Mouse (Mus musculus): ENCODE results near the gene Snd1. TPM values are rescaled to one million over a fixed set of nuclear protein-coding genes. Genes with fewer than 3 reads are reported as not detected.
"Not testable (repeated sequence)": the region's sequence is repeated elsewhere in the genome, so short reads cannot be mapped to it uniquely, and the experiment has no call there.

Gene Snd1
- polyA plus RNA-seq, 1 experiment from 2014 or later, result 113 TPM

DNA sequence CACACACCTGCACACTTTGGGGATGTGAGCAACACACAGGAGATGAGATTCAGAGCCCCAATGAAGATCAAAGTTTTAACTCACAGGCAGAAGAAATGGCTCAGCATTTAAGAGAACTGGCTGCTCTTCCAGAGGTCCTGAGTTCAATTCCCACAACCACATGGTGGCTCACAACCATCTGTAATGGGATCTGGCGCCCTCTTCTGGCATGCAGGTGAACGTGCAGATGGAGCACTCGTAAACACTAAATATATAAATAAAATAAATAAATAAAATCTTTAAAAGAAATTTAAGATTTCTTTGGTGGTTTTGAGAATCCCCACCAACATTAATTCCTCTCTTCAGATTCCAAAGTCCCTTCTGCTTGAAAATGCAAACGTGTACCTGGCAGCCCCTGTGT is 429.5 kb downstream of the Snd1 start:
- H3K4me1 ChIP-seq, result 0 out of 2 replicates have a peak, but pooled peaks cover 8% of the 10 kb centered on the region
- 0 out of 2 replicates have a peak, but pooled peaks cover 2% of the 10 kb centered on the region for H3K27me3 ChIP-seq
- ATAC-seq (ENCODE audit: low FRiP score), result no peak
- H3K9me3 ChIP-seq (replicated peaks), result no peaks in the 10 kb centered on the region
- H3K36me3 ChIP-seq, result no peaks in the 10 kb centered on the region
- 66% methylated on average over 4 of the region's 4 CpGs for WGBS
- no peak overlapping the region for H3K9ac ChIP-seq
- no peak overlapping the region for H3K4me3 ChIP-seq
- no peak overlapping the region for H3K4me2 ChIP-seq (replicated peaks)
- H3K27ac ChIP-seq, result no peak overlapping the region

DNA sequence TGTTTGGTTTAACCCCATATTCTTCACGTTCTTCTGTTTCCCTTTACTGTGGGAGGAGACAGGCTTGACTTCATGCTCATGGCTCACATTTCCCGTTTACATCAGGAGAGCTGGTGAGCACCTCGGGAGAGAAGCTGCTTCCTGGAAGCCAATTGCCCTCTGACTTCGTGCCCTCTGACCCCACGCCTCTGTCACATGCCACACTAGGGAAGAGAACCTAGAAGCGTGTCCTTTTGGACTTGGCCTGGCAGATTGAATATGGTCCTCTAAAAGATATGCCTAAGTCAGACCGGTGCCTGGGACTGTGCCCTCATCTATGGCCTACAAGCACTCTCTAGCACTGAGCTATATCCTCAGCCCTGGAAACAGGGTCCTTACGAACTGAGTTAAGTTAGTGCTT is 430.4 kb downstream of the Snd1 start:
- no peak for ATAC-seq (ENCODE audit: low FRiP score)
- Histone ChIP-seq H3K9me3 (replicated peaks) (no peaks in the 10 kb centered on the region), H3K36me3 (no peaks in the 10 kb centered on the region), H3K4me2 (replicated peaks) (no peak overlapping the region), H3K4me1 (0 out of 2 replicates have a peak, but pooled peaks cover 8% of the 10 kb centered on the region), H3K27me3 (0 out of 2 replicates have a peak, but pooled peaks cover 2% of the 10 kb centered on the region), H3K27ac (no peak overlapping the region), H3K4me3 (no peak overlapping the region), H3K9ac (no peak overlapping the region)
- 66% methylated on average over 8 of the region's 8 CpGs for WGBS

DNA sequence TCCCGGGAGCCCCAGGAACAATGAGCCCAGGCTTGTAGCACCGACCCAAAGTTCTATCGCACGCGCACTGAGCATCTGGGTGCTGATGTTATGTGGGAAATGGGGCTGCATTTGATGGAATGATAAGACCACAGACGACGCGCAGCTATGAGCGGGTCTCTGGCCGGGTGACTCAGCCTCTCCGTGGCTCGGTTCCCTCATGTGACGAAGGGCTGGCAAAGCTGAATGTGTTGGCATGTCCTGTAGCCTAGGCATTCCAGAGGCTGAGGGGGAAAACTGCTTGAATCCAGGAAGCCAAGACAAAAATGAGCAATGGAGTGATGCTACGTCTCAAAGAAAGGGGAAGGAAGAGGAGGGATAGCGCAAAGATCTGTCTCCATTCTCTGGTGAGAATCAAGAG is 434.9 kb downstream of the Snd1 start:
- H3K4me2 ChIP-seq (replicated peaks), result no peak overlapping the region
- WGBS, result 80% methylated on average over 15 of the region's 15 CpGs
- no peak for ATAC-seq (ENCODE audit: low FRiP score)

DNA sequence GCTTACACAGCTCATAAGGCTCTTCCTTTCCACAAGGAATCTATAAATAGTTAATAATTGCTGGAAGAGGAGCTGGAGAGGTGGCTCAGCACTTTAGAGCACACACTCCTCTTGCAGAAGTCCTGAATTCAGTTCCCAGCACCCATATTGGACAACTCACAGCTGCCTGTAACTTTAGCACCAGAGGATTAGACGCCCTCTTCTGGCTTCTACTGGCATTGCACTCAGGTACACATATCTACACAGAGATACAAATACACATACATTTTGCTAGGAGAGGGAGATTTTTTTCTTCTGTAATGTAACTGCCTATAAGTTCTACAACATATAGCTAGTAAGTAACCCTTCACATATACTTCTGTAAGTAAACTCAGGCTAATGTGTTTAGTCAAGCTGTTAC is 440.0 kb downstream of the Snd1 start:
- Histone ChIP-seq H3K9me3 (replicated peaks) (no peaks in the 10 kb centered on the region), H3K36me3 (no peaks in the 10 kb centered on the region), H3K4me3 (no peak overlapping the region), H3K4me1 (0 out of 2 replicates have a peak, but pooled peaks cover 6% of the 10 kb centered on the region), H3K9ac (no peak overlapping the region), H3K27ac (no peak overlapping the region), H3K27me3 (no peaks in the 10 kb centered on the region), H3K4me2 (replicated peaks) (no peak overlapping the region)
- 30% methylated on average over 1 of the region's 1 CpGs for WGBS
- ATAC-seq (ENCODE audit: low FRiP score), result no peak

More for the DNA sequence above, 434.9 kb downstream of the Snd1 start:
- H3K36me3 ChIP-seq, result no peaks in the 10 kb centered on the region
- H3K9ac ChIP-seq, result no peak overlapping the region
- H3K4me3 ChIP-seq, result no peak overlapping the region
- 0 out of 2 replicates have a peak, but pooled peaks cover 2% of the 10 kb centered on the region for H3K27me3 ChIP-seq
- H3K4me1 ChIP-seq, result 0 out of 2 replicates have a peak, but pooled peaks cover 8% of the 10 kb centered on the region
- no peaks in the 10 kb centered on the region for H3K9me3 ChIP-seq (replicated peaks)
- H3K27ac ChIP-seq, result no peak overlapping the region

DNA sequence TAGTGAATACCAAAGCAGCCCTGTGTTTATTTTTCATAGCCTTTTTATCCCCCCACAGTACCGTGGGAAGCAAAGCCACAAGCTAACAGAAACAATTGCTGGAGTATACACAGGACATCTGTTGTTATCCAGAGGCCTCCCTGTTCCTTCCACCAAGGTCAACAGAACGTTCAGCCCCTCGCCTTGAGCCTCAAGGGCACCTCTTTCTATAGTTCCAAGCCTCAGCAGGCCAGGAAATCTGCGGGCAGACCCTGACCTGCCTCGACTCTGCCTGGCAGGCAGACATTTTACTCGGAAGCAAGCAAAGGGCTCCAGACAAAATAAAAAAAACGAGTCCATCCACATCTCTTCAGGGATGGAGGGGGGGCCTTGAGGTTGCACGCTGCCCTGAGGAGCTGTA is 441.7 kb downstream of the Snd1 start:
- H3K27ac ChIP-seq, result no peak overlapping the region
- H3K4me2 ChIP-seq (replicated peaks), result no peak overlapping the region
- 0 out of 2 replicates have a peak, but pooled peaks cover 6% of the 10 kb centered on the region for H3K4me1 ChIP-seq
- H3K36me3 ChIP-seq, result no peaks in the 10 kb centered on the region
- no peak overlapping the region for H3K4me3 ChIP-seq
- no peaks in the 10 kb centered on the region; the same call in 1 of the 2 replicates for H3K9me3 ChIP-seq (replicated peaks)
- ATAC-seq (ENCODE audit: low FRiP score), result no peak
- H3K27me3 ChIP-seq, result no peaks in the 10 kb centered on the region
- WGBS, result 58% methylated on average over 8 of the region's 8 CpGs
- no peak overlapping the region for H3K9ac ChIP-seq

DNA sequence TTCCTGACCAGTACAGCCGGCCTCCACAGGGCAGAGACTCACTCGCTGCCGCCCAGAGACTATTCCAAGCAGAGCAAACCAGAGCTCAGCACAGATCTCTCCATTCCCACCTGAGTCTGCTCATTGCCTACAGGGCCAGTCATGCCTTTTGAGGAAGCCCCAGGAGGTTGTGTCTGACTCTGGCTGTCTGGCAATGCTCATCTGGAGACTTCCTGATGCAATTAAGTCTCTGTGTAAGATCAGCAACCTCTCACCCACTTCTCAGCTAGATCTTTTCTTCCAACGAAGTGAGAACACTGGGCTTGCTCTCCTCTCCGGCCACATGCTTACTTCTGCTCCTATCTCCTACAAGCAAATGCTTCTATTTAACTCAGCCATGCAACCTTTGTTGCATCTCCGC is 444.4 kb downstream of the Snd1 start:
- no peak overlapping the region for H3K27ac ChIP-seq
- no peak overlapping the region for H3K4me2 ChIP-seq (replicated peaks)
- no peak for ATAC-seq (ENCODE audit: low FRiP score)
- peaks cover 3% of the 10 kb centered on the region; the same call in 1 of the 2 replicates for H3K27me3 ChIP-seq
- H3K36me3 ChIP-seq, result no peaks in the 10 kb centered on the region
- no peaks in the 10 kb centered on the region; the same call in 1 of the 2 replicates for H3K9me3 ChIP-seq (replicated peaks)
- H3K4me1 ChIP-seq, result 0 out of 2 replicates have a peak, but pooled peaks cover 6% of the 10 kb centered on the region
- H3K9ac ChIP-seq, result peak overlapping the region; percentile 13; the same call in 1 of the 2 replicates
- H3K4me3 ChIP-seq, result no peak overlapping the region
- WGBS, result 69% methylated on average over 6 of the region's 6 CpGs

DNA sequence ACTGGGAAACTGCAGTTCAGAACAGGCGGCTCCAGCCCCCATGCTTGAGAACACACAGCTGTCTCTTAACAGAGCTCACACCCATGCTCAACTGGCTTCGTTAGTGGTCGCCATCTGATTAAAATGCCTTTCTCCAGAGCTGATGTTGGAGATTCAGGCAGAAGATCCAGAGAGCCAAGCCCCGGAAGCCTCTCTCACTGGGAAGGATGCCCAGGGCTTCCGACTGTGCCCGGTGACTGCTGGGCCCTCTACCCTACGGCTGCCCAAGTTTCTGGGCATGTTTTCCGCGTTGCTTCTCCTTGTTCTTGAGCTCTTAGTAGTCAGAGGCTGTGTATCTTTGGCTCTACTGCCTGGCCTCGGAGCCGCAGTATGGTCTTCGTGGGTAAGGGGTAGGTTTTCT is 447.4 kb downstream of the Snd1 start:
- H3K36me3 ChIP-seq, result no peaks in the 10 kb centered on the region
- no peak overlapping the region for H3K27ac ChIP-seq
- H3K9me3 ChIP-seq (replicated peaks), result no peaks in the 10 kb centered on the region; the same call in 1 of the 2 replicates
- peaks cover 3% of the 10 kb centered on the region; the same call in 1 of the 2 replicates for H3K27me3 ChIP-seq
- WGBS, result 92% methylated on average over 12 of the region's 12 CpGs
- H3K4me2 ChIP-seq (replicated peaks), result no peak overlapping the region
- no peak overlapping the region for H3K9ac ChIP-seq
- 0 out of 2 replicates have a peak, but pooled peaks cover 6% of the 10 kb centered on the region for H3K4me1 ChIP-seq
- ATAC-seq (ENCODE audit: low FRiP score), result no peak
- no peak overlapping the region for H3K4me3 ChIP-seq

DNA sequence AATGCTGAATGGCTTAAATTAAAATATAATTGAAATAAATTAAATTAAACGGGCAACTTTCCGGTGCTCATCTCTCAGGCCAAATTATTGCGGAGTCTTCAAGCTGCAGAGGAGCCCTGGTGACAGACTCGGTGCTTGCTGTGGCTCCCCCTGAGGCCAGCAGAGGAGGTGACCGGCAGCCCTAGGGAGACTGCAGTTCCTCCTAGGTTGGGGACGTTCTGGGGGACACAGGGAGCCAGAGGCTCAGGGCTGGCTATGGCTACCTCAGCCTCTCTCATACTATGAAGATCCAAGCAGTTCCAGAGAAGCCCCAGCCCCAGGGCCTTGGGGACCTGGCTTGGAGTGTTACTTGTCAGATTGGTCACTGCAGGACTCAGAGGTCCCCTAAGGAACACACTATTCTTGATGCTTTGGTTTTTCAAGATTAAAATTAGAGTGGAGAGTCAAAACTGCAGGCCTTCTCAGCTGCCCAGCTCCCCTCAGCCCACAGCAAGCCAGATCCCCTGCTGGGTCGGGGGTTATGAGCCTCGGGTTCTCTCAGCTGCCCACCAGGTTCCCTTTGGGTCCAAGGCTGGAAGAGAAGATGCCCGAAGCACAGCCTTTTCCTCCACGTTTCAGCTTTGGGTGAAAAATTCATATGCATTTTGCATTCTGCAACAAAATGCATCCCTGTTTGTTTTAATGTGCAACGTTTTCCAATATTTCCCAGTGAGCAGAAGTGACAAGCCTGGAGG is 448.3 kb downstream of the Snd1 start:
- 0 out of 2 replicates have a peak, but pooled peaks cover 6% of the 10 kb centered on the region for H3K4me1 ChIP-seq
- 75% methylated on average over 11 of the region's 11 CpGs for WGBS

DNA sequence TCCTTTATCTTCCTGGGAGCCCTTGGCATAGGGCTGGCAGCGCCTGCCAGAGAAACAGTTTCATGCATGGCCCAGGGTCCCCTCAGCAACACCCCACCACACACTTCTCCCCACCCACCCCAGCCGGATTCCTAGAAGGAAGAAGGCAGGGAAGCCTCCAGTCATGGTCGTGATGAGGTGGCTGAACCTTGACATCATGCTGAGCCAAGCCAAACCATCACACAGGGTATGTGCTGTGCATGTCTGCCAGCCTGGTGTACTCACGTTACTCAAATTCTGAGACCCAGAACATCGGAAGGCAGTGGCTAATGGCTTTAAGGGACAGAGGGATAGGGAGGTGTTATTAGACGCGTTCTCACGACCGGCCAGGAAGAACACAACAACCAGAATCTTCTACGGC is 448.9 kb downstream of the Snd1 start:
- no peak overlapping the region for H3K9ac ChIP-seq
- H3K4me1 ChIP-seq, result 0 out of 2 replicates have a peak, but pooled peaks cover 6% of the 10 kb centered on the region
- no peaks in the 10 kb centered on the region; the same call in 1 of the 2 replicates for H3K9me3 ChIP-seq (replicated peaks)
- no peak overlapping the region for H3K27ac ChIP-seq
- H3K36me3 ChIP-seq, result no peaks in the 10 kb centered on the region
- H3K4me2 ChIP-seq (replicated peaks), result no peak overlapping the region
- H3K4me3 ChIP-seq, result no peak overlapping the region
- H3K27me3 ChIP-seq, result peaks cover 3% of the 10 kb centered on the region; the same call in 1 of the 2 replicates
- 82% methylated on average over 10 of the region's 10 CpGs for WGBS
- ATAC-seq (ENCODE audit: low FRiP score), result no peak

More for the DNA sequence above, 448.3 kb downstream of the Snd1 start:
- H3K9ac ChIP-seq, result no peak overlapping the region
- no peak overlapping the region for H3K27ac ChIP-seq
- no peak overlapping the region for H3K4me2 ChIP-seq (replicated peaks)
- H3K27me3 ChIP-seq, result peaks cover 3% of the 10 kb centered on the region; the same call in 1 of the 2 replicates
- H3K9me3 ChIP-seq (replicated peaks), result no peaks in the 10 kb centered on the region; the same call in 1 of the 2 replicates
- H3K36me3 ChIP-seq, result no peaks in the 10 kb centered on the region
- no peak overlapping the region for H3K4me3 ChIP-seq
- ATAC-seq (ENCODE audit: low FRiP score), result no peak

DNA sequence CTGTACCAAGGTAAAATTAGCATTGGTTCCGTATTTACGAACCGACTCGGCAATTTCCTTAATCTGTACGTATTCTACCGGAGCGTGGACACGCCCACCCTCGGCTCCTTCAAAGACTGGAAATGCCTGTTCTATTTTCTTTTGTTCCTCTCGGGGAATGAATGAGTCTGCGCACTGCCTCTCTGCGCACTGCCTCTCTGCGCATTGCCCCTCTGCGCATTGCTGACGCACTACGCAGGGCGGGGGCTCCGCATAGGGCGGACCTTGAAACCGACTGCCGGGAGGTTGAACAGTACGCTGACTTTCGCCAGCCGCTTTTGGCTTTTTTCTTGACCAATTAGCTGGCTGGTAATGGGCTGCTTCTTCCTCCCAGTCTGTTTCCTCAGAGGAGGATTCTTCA is 453.0 kb downstream of the Snd1 start:
- not testable (repeated sequence) for H3K27ac ChIP-seq; H3K9ac ChIP-seq; H3K27me3 ChIP-seq; H3K4me2 ChIP-seq (replicated peaks); H3K9me3 ChIP-seq (replicated peaks); H3K4me3 ChIP-seq; H3K36me3 ChIP-seq; ATAC-seq (ENCODE audit: low FRiP score)
- WGBS, result 86% methylated on average over 8 of the region's 24 CpGs
- H3K4me1 ChIP-seq, result peaks cover 20% of the 10 kb centered on the region

DNA sequence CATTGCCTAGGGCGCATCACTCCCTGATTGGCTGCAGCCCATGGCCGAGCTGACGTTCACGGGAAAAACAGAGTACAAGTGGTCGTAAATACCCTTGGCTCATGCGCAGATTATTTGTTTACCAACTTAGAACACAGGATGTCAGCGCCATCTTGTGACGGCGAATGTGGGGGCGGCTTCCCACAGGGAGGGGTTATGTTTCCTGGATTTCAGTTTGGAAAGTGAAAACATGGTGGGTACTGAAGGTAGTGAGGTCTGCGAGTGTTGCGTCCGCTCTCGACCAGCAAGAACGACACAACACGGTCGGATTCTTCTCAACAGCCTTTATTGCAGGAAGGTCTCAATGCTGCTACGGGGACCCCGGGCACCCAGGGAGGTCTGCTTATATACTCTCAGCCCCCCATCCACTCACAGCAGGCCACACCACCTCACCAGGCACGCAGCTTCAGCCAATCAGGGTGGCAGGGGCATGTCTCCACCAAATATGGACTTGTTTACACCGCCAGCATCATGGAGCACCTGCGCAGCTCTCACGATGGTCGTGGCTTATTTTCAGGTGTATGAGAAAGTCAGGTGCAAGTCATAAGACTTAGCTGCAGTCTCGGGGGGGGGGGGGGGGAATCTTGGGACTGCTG is 454.3 kb downstream of the Snd1 start:
- H3K27ac ChIP-seq; ATAC-seq (ENCODE audit: low FRiP score): not testable (repeated sequence)

DNA sequence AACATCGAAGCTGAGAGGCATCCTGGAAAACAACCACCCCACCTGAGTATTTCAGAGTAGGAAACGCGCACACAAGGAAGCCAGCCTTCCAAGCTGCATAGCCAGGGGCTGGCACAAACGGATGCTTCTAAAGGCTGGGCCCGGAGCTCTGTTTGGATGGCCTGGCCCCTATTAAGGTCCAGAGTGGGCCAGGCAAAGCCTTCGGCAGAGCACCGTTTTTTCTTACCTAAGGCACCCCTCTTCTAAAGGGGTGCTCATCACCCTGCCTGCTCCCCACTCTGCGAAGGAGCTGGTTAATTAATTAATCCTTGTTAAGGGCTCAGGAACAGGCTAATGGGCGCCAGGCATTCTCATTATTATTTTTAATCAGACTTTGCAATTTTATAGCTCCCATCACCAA is 456.3 kb downstream of the Snd1 start:
- no peak overlapping the region for H3K4me3 ChIP-seq
- no peak overlapping the region for H3K27ac ChIP-seq
- H3K4me2 ChIP-seq (replicated peaks), result peak overlapping the region; percentile 51

More for the DNA sequence above, 454.3 kb downstream of the Snd1 start:
- not testable (repeated sequence) for H3K36me3 ChIP-seq; H3K4me3 ChIP-seq; H3K9ac ChIP-seq; H3K27me3 ChIP-seq; H3K9me3 ChIP-seq (replicated peaks)
- WGBS, result 74% methylated on average over 20 of the region's 25 CpGs
- H3K4me2 ChIP-seq (replicated peaks), result 0 out of 2 replicates have a peak overlapping the region, but pooled peaks have one; percentile 21
- peaks cover 20% of the 10 kb centered on the region for H3K4me1 ChIP-seq

More for the DNA sequence above, 456.3 kb downstream of the Snd1 start:
- Histone ChIP-seq H3K4me1 (peaks cover 20% of the 10 kb centered on the region), H3K36me3 (no peaks in the 10 kb centered on the region), H3K9ac (0 out of 2 replicates have a peak overlapping the region, but pooled peaks have one; percentile 19), H3K27me3 (0 out of 2 replicates have a peak, but pooled peaks cover 3% of the 10 kb centered on the region), H3K9me3 (replicated peaks) (no peaks in the 10 kb centered on the region)
- peak; percentile 56 for ATAC-seq (ENCODE audit: low FRiP score)
- WGBS, result 32% methylated on average over 9 of the region's 9 CpGs
